Mouse (Mus musculus) embryonic facial prominence, embryonic 11.5 days (tissue): ENCODE results near the gene Gm11564. TPM values are rescaled to one million over a fixed set of nuclear protein-coding genes. Genes with fewer than 3 reads are reported as not detected.
"Not testable (repeated sequence)": the region's sequence is repeated elsewhere in the genome, so short reads cannot be mapped to it uniquely, and the experiment has no call there.

ENCODE experiments used
- ATAC-seq: fragments of 200-750 bp; cut with Nextera tagmentation; replicated peaks from 2 replicates; pipeline ENCODE4 v1.8.0; 2017; ENCODE audit warnings: low read depth; ENCODE audit not compliant: insufficient number of reproducible peaks, low FRiP score, low TSS enrichment
- DNase-seq: peaks from one replicate; pipeline ENCODE4 v3.0.0-alpha.2; 2015; ENCODE audit warnings: low spot score
- H3K27ac ChIP-seq: fragments of 300-500 bp; sonication (generic); replicated peaks from 2 replicates; pipeline ENCODE4 v1.5.1; 2014; ENCODE audit warnings: mild to moderate bottlenecking, low read depth, low read length, control low read depth
- H3K27me3 ChIP-seq: fragments of 300-500 bp; sonication (generic); 2 replicates; pipeline ENCODE4 v1.6.1; 2014; ENCODE audit warnings: mild to moderate bottlenecking, low read length, moderate library complexity, mixed read lengths; ENCODE audit not compliant: control insufficient read depth, insufficient read depth
- H3K36me3 ChIP-seq: fragments of 300-500 bp; sonication (generic); replicated peaks from 2 replicates; pipeline ENCODE4 v1.6.1; 2014; ENCODE audit warnings: low read depth, mild to moderate bottlenecking, low read length, moderate library complexity, mixed read lengths; ENCODE audit not compliant: control insufficient read depth, insufficient read depth
- H3K4me1 ChIP-seq: fragments of 300-500 bp; sonication (generic); 2 replicates; pipeline ENCODE4 v1.6.1; 2014; ENCODE audit warnings: low read length, mixed read lengths; ENCODE audit not compliant: control insufficient read depth, insufficient read depth
- H3K4me2 ChIP-seq: fragments of 300-500 bp; sonication (generic); 2 replicates; pipeline ENCODE4 v1.6.1; 2014; ENCODE audit warnings: low read depth, mild to moderate bottlenecking, control low read depth, low read length, moderate library complexity
- H3K4me3 ChIP-seq: fragments of 300-500 bp; sonication (generic); 2 replicates; pipeline ENCODE4 v1.5.1; 2014; ENCODE audit warnings: low read depth, low read length, control low read depth
- H3K9ac ChIP-seq: fragments of 300-500 bp; sonication (generic); replicated peaks from 2 replicates; pipeline ENCODE4 v1.6.1; 2014; ENCODE audit warnings: mild to moderate bottlenecking, control low read depth, low read length
- H3K9me3 ChIP-seq: fragments of 300-500 bp; sonication (generic); replicated peaks from 2 replicates; pipeline ENCODE4 v1.6.1; 2016; ENCODE audit warnings: mild to moderate bottlenecking, low read length, inconsistent platforms, mixed read lengths; ENCODE audit not compliant: control insufficient read depth
- WGBS: fragments of 180-500 bp; shearing (Covaris S2); extraction: QIAGEN DNeasy Blood & Tissue Kit; methylation state at CpG from one replicate; pipeline ENCODE4 v1.1.7; 2014; 5-methylcytosine and 5-hydroxymethylcytosine counted together
- polyA plus RNA-seq: library from polyadenylated mRNA; unstranded; fragments of >200 nt; fragmentation: Nextera tagmentation; extraction: Ambion mirVana; gene quantifications from 2 replicates; pipeline ENCODE4 v1.2.1, GENCODE M21; 2014

The Gm11564 gene
- polyA plus RNA-seq, 1 experiment from 2014 or later = not detected

- not testable (repeated sequence) for H3K4me1 ChIP-seq, ATAC-seq, H3K9me3 ChIP-seq, H3K27me3 ChIP-seq, H3K27ac ChIP-seq, H3K4me3 ChIP-seq, H3K4me2 ChIP-seq, H3K9ac ChIP-seq, H3K36me3 ChIP-seq, DNase-seq
These were observed 42.7 kb downstream of the Gm11564 start, which contains the start of gene Gm11595 for GRCm38 (mm10) chr11:99772813-99773212. Gene Gm11595 (minus strand): TSS chr11:99772913.

GRCm38 (mm10) chr11:99768410-99768809 lies 47.1 kb downstream of the Gm11564 start:
- WGBS = 59% methylated on average over 2 of the region's 2 CpGs
- H3K9ac ChIP-seq = no peak overlapping the region
- no peak for ATAC-seq

More at GRCm38 (mm10) chr11:99768410-99768809, 47.1 kb downstream of the Gm11564 start:
- H3K4me1 ChIP-seq = no peaks in the 10 kb centered on the region
- no peaks in the 10 kb centered on the region for H3K36me3 ChIP-seq
- no peaks in the 10 kb centered on the region for H3K9me3 ChIP-seq
- no peak overlapping the region for H3K4me3 ChIP-seq
- no peaks in the 10 kb centered on the region for H3K27me3 ChIP-seq
- no peak overlapping the region for H3K27ac ChIP-seq
- DNase-seq = no peak
- no peak overlapping the region for H3K4me2 ChIP-seq

Other genes starting within 250 kb of the Gm11564 start
- not detected in 2 replicates for gene Krtap3-1, start 249.0 kb downstream of the Gm11564 start, polyA plus RNA-seq
- gene Krtap1-5, start 234.7 kb downstream of the Gm11564 start, polyA plus RNA-seq = not detected in 2 replicates
- gene Krtap1-4, start 232.0 kb downstream of the Gm11564 start, polyA plus RNA-seq = not detected in 2 replicates
- gene Krtap1-3, start 224.3 kb downstream of the Gm11564 start, polyA plus RNA-seq = not detected in 2 replicates
- not detected in 2 replicates for gene Krtap9-3, start 217.6 kb downstream of the Gm11564 start, polyA plus RNA-seq
- gene Gm11938, start 212.4 kb downstream of the Gm11564 start, polyA plus RNA-seq = not detected in 2 replicates
- gene Gm11937, start 205.5 kb downstream of the Gm11564 start, polyA plus RNA-seq = not detected in 2 replicates
- not detected in 2 replicates for gene Krtap2-4, start 200.8 kb downstream of the Gm11564 start, polyA plus RNA-seq
- gene Gm11562, start 195.2 kb downstream of the Gm11564 start, polyA plus RNA-seq = not detected in 2 replicates
- not detected in 2 replicates for gene Krtap4-1, start 187.4 kb downstream of the Gm11564 start, polyA plus RNA-seq
- not detected in 2 replicates for gene Krtap4-2, start 180.6 kb downstream of the Gm11564 start, polyA plus RNA-seq
- not detected in 2 replicates for gene Krtap4-7, start 171.6 kb downstream of the Gm11564 start, polyA plus RNA-seq
- gene Gm11555, start 165.4 kb downstream of the Gm11564 start, polyA plus RNA-seq = not detected in 2 replicates
- gene Gm11563, start 156.7 kb downstream of the Gm11564 start, polyA plus RNA-seq = not detected in 2 replicates
- gene Krtap4-6, start 149.7 kb downstream of the Gm11564 start, polyA plus RNA-seq = not detected in 2 replicates
- not detected in 2 replicates for gene Gm14190, start 124.9 kb downstream of the Gm11564 start, polyA plus RNA-seq
- not detected in 2 replicates for gene Gm14180, start 81.4 kb downstream of the Gm11564 start, polyA plus RNA-seq
- not detected in 2 replicates for gene Gm11595, start 42.8 kb downstream of the Gm11564 start, polyA plus RNA-seq
- not detected in 2 replicates for gene Krtap4-8, start 35.0 kb downstream of the Gm11564 start, polyA plus RNA-seq
- gene Krtap4-9, start 30.5 kb downstream of the Gm11564 start, polyA plus RNA-seq = not detected in 2 replicates
- not detected in 2 replicates for gene Gm11596, start 22.2 kb downstream of the Gm11564 start, polyA plus RNA-seq
- gene Gm11569, start 16.7 kb downstream of the Gm11564 start, polyA plus RNA-seq = not detected in 2 replicates
- gene Gm11554, start 11.2 kb downstream of the Gm11564 start, polyA plus RNA-seq = not detected in 2 replicates
- not detected in 2 replicates for gene Krtap4-13, start 5.8 kb downstream of the Gm11564 start, polyA plus RNA-seq
- not detected in 2 replicates for gene 2300003K06Rik, start 22.4 kb upstream of the Gm11564 start, polyA plus RNA-seq
- gene Krtap4-16, start 35.9 kb upstream of the Gm11564 start, polyA plus RNA-seq = not detected in 2 replicates
- not detected in 2 replicates for gene Gm11568, start 42.3 kb upstream of the Gm11564 start, polyA plus RNA-seq
- gene Gm11559, start 48.8 kb upstream of the Gm11564 start, polyA plus RNA-seq = not detected in 2 replicates
- not detected in 2 replicates for gene Krtap9-1, start 57.7 kb upstream of the Gm11564 start, polyA plus RNA-seq
- not detected in 2 replicates for gene Gm11567, start 63.5 kb upstream of the Gm11564 start, polyA plus RNA-seq
- gene Krtap31-1, start 92.3 kb upstream of the Gm11564 start, polyA plus RNA-seq = not detected in 2 replicates
- gene Gm11565, start 99.1 kb upstream of the Gm11564 start, polyA plus RNA-seq = not detected in 2 replicates
- gene Krtap31-2, start 120.6 kb upstream of the Gm11564 start, polyA plus RNA-seq = not detected in 2 replicates
- not detected in 2 replicates for gene Krtap9-5, start 132.8 kb upstream of the Gm11564 start, polyA plus RNA-seq
- gene Krtap29-1, start 163.4 kb upstream of the Gm11564 start, polyA plus RNA-seq = not detected in 2 replicates
- not detected in 2 replicates for gene Krtap16-1, start 170.9 kb upstream of the Gm11564 start, polyA plus RNA-seq
- gene Krtap17-1, start 178.3 kb upstream of the Gm11564 start, polyA plus RNA-seq = not detected in 2 replicates
- gene Krt33a, start 200.5 kb upstream of the Gm11564 start, polyA plus RNA-seq = not detected in 2 replicates
- not detected in 2 replicates for gene Krt33b, start 214.2 kb upstream of the Gm11564 start, polyA plus RNA-seq
- not detected in 2 replicates for gene Krt34, start 225.9 kb upstream of the Gm11564 start, polyA plus RNA-seq
- not detected in 2 replicates for gene Krt31, start 234.9 kb upstream of the Gm11564 start, polyA plus RNA-seq